Mouse (Mus musculus) liver, adult 10 weeks (tissue): ENCODE measurements around the gene Lyst. TPM values are rescaled to one million over a fixed set of nuclear protein-coding genes. Genes with fewer than 3 reads are reported as not detected.

Experiments
- polyA plus RNA-seq: library from polyadenylated mRNA; stranded (reverse); fragments of 350-450 nt; fragmentation: Illumina TruSeq; extraction: RNeasy Lipid Tissue Mini Kit (QIAGEN cat#74804); gene quantifications from one replicate; pipeline ENCODE4 v1.2.3, GENCODE M21; 2014; ENCODE audit warnings: low read depth, low replicate concordance

Lyst gene
- polyA plus RNA-seq, result 5.4 TPM

GRCm38 (mm10) chr13:13590048-13591011 lies at the start of gene Lyst:
Gene Lyst, plus strand, starts transcription at chr13:13590397.

GRCm38 (mm10) chr13:13783894-13784419 lies 193.8 kb downstream of the Lyst start, which contains the start of gene Gng4:
Gene Gng4, plus strand, starts transcription at chr13:13784059.

Other genes with a start within 250 kb of the Lyst start
- 1.3 TPM for gene Gpr137b, start 196.4 kb upstream of the Lyst start, polyA plus RNA-seq
- 11.5 TPM for gene Nid1, start 152.8 kb upstream of the Lyst start, polyA plus RNA-seq
- gene Gng4, start 193.7 kb downstream of the Lyst start, polyA plus RNA-seq, result not detected